Mouse (Mus musculus) E14TG2a.4 (cell line): ENCODE measurements around the gene Cog5.

Source experiments
- H3K27me3 ChIP-seq: 2 replicates; pipeline ENCODE4 v1.6.1; 2014; ENCODE audit warnings: low read length, control low read depth; ENCODE audit not compliant: insufficient read depth
- H3K36me3 ChIP-seq: 2 replicates; pipeline ENCODE4 v1.6.1; 2014; ENCODE audit warnings: low read length, control low read depth; ENCODE audit not compliant: insufficient read depth
- H3K4me1 ChIP-seq: replicated peaks from 2 replicates; pipeline ENCODE4 v1.6.1; 2014; ENCODE audit warnings: low read depth, low read length, control low read depth
- H3K4me3 ChIP-seq: replicated peaks from 2 replicates; pipeline ENCODE4 v1.5.1; 2014; ENCODE audit warnings: mild to moderate bottlenecking, low read length
- H3K9me3 ChIP-seq: 2 replicates; pipeline ENCODE4 v1.6.1; 2014; ENCODE audit warnings: low read length, control low read depth
- CTCF ChIP-seq: conservative IDR thresholded peaks from 2 replicates; pipeline ENCODE4 v1.5.1; 2014; ENCODE audit warnings: low read length
- NANOG ChIP-seq: IDR thresholded peaks from 2 replicates; pipeline ENCODE4 v1.6.1; 2014; ENCODE audit warnings: borderline replicate concordance, low read length, mixed read lengths
- POU5F1 ChIP-seq: IDR thresholded peaks from 2 replicates; pipeline ENCODE4 v1.6.1; 2014; ENCODE audit warnings: low read length, borderline replicate concordance

The Cog5 gene

DNA sequence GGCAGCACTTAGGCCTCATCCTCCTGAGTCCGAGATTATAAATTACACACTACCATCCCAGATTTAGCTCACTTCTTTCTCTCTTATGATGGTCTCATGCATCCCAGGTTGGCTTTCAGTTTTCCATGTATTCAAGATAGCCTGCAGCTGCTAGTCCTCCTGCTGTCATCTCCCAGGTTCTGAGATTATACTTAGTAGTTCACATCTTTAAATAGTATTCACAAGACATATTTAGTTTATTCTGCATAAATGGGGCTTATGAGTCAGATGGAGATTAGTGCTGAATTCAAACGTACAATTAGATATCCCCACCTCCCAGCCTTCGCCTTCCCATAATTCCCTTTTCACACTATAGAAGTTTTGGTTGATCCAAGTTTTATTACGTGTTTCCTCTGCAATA is 222.1 kb downstream of the Cog5 start:
- H3K4me1 ChIP-seq = no peaks in the 10 kb centered on the region
- no peaks in the 10 kb centered on the region for H3K36me3 ChIP-seq
- no peaks in the 10 kb centered on the region for H3K9me3 ChIP-seq
- no peaks in the 10 kb centered on the region for H3K27me3 ChIP-seq
- TF ChIP-seq CTCF (no peak), POU5F1 (no peak), NANOG (no peak)
- H3K4me3 ChIP-seq = no peak overlapping the region

DNA sequence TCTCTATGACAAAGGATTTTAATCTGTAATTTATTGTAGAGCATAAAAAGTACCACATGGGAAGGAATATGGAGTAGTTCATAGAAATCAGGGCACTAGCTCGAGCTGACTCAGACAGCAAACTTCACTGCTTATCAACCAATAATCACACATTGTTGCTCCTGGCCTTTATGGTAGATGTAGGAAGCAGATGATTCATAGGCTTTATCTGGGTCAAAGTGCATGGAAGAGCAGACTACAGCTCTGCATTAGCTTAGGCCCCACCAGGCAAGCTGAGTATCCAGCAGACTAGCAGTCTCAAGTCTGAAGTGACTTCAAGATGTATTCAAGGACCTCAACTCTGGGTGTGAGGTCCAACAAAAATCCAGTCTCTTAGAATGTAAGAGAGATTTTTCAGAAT is 228.1 kb downstream of the Cog5 start:
- Histone ChIP-seq H3K27me3 (no peaks in the 10 kb centered on the region), H3K36me3 (peaks cover 12% of the 10 kb centered on the region), H3K4me3 (no peak overlapping the region), H3K9me3 (no peaks in the 10 kb centered on the region), H3K4me1 (no peaks in the 10 kb centered on the region)
- TF ChIP-seq POU5F1 = no peak
- TF ChIP-seq CTCF = no peak
- no peak for TF ChIP-seq NANOG

DNA sequence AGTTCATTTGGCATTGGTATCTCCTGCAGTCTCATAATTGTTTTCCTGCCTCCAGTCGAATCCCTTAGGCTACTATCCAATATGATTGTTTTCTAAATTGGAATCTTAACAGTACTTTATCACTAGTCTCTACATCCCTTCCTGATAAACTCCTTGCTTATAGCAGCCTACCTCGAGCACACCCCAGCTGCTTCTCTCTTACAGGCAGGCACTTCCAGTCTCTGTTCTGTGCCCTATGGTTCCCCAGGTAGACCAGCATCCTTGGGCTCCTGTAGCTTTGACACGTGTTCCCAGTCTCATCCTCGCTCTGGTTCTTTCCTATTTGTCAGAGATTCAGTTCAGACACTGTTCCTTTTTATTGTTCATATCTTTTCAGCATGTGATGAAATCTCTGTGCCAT is 229.7 kb downstream of the Cog5 start:
- no peaks in the 10 kb centered on the region for H3K9me3 ChIP-seq

DNA sequence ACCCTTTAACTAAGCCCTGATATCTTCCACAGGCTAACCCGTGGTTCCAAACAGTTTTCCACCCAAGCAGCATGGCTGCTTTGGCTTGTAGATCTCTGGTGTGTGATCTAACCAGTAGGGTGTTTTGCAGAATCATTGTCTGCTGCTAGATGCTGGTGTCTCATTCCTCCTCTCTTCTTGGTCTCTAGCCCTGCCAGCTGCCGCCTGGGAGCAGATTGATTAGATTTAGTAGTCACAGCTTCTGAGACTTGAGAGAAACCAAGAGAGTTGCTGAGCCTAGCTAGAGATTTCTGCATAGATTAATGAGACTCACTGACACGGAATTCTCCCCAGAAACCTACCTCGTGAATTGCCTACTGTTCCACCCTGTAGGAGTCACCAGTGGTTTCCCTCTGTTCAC is 230.4 kb downstream of the Cog5 start:
- Histone ChIP-seq H3K4me3 (no peak overlapping the region), H3K27me3 (no peaks in the 10 kb centered on the region), H3K9me3 (no peaks in the 10 kb centered on the region), H3K4me1 (no peaks in the 10 kb centered on the region), H3K36me3 (peaks cover 26% of the 10 kb centered on the region)
- no peak for TF ChIP-seq POU5F1
- no peak for TF ChIP-seq NANOG
- TF ChIP-seq CTCF = no peak

More for the DNA sequence above, 229.7 kb downstream of the Cog5 start:
- H3K36me3 ChIP-seq = peaks cover 23% of the 10 kb centered on the region
- no peak for TF ChIP-seq CTCF
- TF ChIP-seq NANOG = no peak
- no peak for TF ChIP-seq POU5F1
- H3K27me3 ChIP-seq = no peaks in the 10 kb centered on the region
- H3K4me1 ChIP-seq = no peaks in the 10 kb centered on the region
- no peak overlapping the region for H3K4me3 ChIP-seq

DNA sequence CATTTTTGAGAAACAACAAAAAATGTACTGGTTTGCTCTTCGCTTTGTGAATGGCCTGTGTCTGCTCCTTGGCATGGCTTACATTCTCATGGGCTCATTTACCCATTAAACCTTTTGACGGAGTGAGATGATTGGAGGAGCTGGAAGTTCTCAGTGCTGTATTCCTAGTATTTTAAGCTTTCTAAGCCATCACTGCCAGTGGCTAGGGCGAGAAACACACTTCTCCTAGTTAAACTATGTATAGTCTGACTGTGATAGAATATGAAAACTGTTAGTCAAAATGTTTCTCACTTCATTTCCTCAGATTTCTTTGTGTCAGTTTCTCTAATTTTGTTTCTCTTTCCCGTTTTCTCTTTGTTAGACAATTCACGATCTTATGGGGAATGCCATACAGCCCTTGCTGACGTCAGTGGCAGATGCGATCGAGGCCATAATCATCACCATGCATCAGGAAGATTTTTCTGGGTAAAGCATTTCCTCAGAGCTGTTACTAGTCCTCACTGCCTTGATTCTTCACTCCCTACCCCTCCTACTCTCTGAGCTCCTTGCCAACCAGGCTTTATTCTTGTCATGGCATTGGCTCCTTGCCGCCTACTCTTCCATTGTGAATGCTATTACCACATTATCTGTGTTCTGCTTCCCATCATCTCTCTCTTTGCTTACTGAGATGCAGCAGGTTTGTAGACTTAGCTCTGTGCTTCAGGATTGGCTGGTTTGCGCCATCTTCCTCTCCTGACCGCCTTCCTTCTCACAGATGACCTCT is 231.4 kb downstream of the Cog5 start:
- Histone ChIP-seq H3K4me3 (no peak overlapping the region), H3K27me3 (no peaks in the 10 kb centered on the region)
- TF ChIP-seq POU5F1 = no peak
- no peak for TF ChIP-seq CTCF
- no peak for TF ChIP-seq NANOG

DNA sequence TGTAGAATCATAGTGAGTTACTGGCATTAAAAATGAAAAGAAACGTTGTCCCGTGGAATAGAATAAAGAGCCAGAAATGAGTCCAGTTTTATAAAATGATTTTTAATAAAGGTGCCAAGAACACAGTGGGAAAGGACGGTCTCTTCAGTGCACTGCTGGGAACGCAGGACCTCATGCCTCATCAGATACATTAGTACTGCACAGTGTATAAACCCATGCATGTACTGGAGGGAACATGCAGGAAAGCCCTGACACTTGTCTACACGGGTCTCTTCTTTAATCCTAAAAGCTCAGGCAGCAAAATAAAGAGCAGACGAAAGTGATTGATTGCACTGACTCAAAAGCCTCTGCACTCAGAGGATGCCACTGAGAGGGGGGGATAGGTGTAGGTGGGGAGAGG is 236.0 kb downstream of the Cog5 start:
- TF ChIP-seq CTCF = no peak
- no peak for TF ChIP-seq NANOG
- no peak for TF ChIP-seq POU5F1
- peaks cover 13% of the 10 kb centered on the region for H3K4me1 ChIP-seq
- H3K36me3 ChIP-seq = peaks cover 31% of the 10 kb centered on the region
- H3K27me3 ChIP-seq = no peaks in the 10 kb centered on the region
- H3K4me3 ChIP-seq = no peak overlapping the region
- no peaks in the 10 kb centered on the region for H3K9me3 ChIP-seq

More for the DNA sequence above, 231.4 kb downstream of the Cog5 start:
- Histone ChIP-seq H3K36me3 (peaks cover 29% of the 10 kb centered on the region), H3K9me3 (no peaks in the 10 kb centered on the region), H3K4me1 (no peaks in the 10 kb centered on the region; the same call in 1 of the 2 replicates)

DNA sequence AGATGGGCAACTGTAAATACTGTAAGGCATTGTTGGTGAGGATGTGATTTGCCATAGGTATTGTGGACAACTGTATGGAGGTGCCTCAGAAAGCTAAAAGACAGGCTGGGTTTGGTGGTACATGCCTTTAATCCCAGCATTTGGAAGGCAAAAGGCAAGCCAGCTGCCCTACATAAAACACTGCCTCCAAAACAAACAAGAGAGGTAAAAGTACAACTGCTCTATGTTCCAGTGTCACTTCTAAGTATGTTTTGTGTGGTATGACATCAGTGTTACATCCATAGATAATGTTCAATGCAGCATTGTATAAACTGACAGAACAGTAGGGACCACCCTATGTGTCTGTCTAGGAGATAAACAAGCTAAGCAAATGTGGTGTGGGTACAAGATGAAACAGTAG is 237.4 kb downstream of the Cog5 start:
- Histone ChIP-seq H3K4me3 (no peak overlapping the region), H3K4me1 (peaks cover 26% of the 10 kb centered on the region), H3K9me3 (no peaks in the 10 kb centered on the region), H3K27me3 (no peaks in the 10 kb centered on the region), H3K36me3 (peaks cover 22% of the 10 kb centered on the region; the same call in 1 of the 2 replicates)
- TF ChIP-seq NANOG (no peak), CTCF (no peak), POU5F1 (no peak)

DNA sequence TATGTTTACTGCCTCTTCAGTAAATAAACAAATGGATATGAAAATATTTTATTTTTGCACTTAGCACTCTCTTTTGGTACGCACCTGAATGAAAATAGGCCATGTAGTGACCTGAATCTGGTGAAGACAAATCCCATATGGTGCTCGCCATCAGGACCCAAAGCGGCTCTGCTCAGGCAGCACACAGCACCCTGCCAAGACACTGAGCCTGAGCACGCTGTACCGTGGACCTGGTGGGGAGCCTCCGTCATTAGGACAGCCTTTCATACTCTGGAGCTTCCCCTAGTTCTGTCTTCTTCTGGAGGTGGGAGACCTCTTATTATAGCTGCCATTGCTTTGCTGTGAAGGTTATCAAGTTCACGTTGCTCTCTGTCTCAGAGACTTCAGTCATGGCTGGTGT is 238.1 kb downstream of the Cog5 start:
- no peak for TF ChIP-seq POU5F1
- TF ChIP-seq NANOG = no peak
- TF ChIP-seq CTCF = no peak
- peaks cover 19% of the 10 kb centered on the region; the same call in 1 of the 2 replicates for H3K36me3 ChIP-seq
- peaks cover 33% of the 10 kb centered on the region for H3K4me1 ChIP-seq
- H3K4me3 ChIP-seq = no peak overlapping the region
- H3K27me3 ChIP-seq = no peaks in the 10 kb centered on the region
- no peaks in the 10 kb centered on the region for H3K9me3 ChIP-seq

DNA sequence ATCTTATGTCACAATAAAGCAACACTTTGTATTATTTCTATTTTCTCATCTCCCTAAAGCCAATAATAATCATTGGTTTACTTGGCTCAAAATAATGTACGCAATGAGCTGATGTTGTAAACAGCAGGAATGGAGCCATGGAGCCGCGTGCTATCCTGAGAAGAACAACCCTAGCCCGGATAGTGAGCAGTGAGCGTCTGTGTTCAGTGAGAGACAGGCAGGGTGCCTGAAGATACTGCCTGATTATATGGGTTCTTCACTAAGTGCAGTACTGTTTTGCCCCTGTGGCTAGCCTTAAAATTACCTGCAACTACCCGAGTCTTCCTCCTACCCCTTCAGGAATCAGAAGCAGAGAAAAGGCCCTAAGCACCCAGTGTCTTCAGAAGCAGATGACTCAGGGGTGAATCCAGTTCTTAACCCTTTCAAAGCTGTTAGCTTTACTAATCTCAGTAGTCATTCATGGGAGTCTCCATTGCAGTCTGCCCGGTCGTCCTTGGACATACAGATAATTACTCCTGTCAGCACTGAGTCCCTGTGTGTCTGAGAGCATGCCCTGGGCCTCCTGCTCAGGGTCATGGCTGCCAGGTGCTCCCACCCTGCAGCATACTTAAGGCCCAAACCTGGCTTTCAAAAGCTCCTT is 240.5 kb downstream of the Cog5 start:
- Histone ChIP-seq H3K4me3 (no peak overlapping the region), H3K36me3 (0 out of 2 replicates have a peak, but pooled peaks cover 4% of the 10 kb centered on the region)
- TF ChIP-seq CTCF = no peak
- no peak for TF ChIP-seq NANOG
- TF ChIP-seq POU5F1 = no peak

More for the DNA sequence above, 240.5 kb downstream of the Cog5 start:
- Histone ChIP-seq H3K27me3 (no peaks in the 10 kb centered on the region), H3K9me3 (no peaks in the 10 kb centered on the region), H3K4me1 (peaks cover 45% of the 10 kb centered on the region)
